Mouse (Mus musculus) ovary, postnatal 36 days (tissue): Measurements from ENCODE around the gene Ascc2.
A peak's percentile ranks its signal among the peaks of the same experiment; 100 is the strongest.

ENCODE experiments used
- DNase-seq: peaks from one replicate; pipeline ENCODE4 v3.0.0; 2022; ENCODE audit warnings: low spot score, mixed read lengths

Gene Ascc2

DNA sequence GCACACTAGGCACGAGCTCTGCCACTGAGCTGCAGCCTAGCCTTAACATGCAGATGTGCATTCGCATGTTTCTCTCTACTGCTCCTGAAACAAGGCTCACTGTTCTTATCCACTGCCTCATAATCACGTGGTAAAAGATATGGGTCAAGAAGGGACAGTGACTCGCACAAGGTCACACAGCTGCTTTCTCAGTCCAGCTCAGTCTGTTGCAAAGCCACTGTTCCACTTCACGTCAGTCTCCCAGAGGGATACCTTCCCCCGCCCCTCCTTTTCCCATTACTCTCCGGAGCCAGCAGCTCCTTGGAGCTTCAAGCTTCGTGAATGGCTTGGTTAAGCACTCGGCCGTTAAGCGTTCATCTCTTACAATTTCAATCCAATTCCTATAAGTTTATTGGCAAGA, 82.8 kb downstream of the Ascc2 start:
- no peak for DNase-seq

DNA sequence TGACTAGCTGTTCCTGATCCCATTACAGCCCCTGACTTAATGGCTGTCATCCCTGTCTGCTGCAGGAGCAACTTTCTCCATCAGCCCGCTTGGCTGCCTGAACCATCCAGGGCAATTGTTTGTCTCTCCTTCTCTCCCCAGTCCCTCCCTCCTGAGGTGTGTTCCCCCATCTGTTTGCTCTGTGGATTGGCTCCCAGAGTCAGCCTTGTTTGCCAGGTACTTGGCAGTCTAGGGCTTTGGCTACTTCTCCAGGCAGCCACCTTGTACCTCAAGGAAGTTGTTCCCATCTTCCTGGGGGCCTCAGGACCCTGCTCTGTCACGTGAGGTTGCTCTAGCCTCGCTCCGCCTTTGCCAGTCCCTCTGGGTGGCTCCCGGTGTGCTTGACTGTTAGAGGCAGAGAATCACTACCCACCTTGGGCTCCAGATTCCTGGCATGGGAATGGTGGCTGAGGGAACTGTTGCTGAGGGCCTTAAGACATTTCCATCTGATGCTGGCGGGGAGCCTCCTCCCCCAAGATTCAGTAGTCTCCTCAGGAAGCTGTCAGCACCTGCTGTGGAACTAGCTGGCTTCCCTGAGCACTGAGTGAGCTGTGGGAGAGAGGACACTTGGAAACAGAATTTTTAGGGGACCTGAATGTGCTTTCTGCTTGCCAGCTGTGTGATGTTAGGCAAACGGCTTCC, 83.5 kb downstream of the Ascc2 start:
- no peak for DNase-seq

GRCm38 (mm10) chr11:4721728-4722127, 84.2 kb downstream of the Ascc2 start:
- no peak for DNase-seq

- peak; percentile 79 for DNase-seq
Measured at GRCm38 (mm10) chr11:4729603-4730002, 92.1 kb downstream of the Ascc2 start.

GRCm38 (mm10) chr11:4730096-4730495, 92.5 kb downstream of the Ascc2 start:
- DNase-seq = no peak

DNA sequence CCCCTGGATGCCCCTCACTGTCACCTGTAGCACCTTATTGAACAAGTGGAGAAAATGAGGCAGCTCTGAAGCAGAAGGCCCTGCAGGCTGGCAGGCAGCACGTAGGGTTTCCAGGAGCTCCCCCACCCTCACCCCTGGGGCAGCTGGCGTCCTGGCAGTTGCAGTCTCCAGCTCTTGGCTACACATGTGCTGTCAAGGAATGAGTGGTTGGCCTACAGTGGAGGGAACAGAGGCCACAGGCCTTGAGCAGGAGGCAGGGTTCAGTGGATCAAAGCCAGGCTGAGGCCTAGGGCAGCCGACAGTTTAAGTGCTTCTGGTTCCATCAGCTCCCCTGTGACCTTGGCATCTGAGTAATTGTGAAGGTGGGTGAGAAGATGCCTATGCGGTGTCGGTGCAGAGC, 93.4 kb downstream of the Ascc2 start:
- no peak for DNase-seq

GRCm38 (mm10) chr11:4731781-4732180, 94.2 kb downstream of the Ascc2 start:
- DNase-seq = no peak

- DNase-seq = no peak
Measured at GRCm38 (mm10) chr11:4734179-4734578, 96.6 kb downstream of the Ascc2 start.
